Mouse (Mus musculus): ENCODE data around the gene Gm49486.
A peak's percentile ranks its signal among the peaks of the same experiment; 100 is the strongest.

Gm49486 gene

DNA sequence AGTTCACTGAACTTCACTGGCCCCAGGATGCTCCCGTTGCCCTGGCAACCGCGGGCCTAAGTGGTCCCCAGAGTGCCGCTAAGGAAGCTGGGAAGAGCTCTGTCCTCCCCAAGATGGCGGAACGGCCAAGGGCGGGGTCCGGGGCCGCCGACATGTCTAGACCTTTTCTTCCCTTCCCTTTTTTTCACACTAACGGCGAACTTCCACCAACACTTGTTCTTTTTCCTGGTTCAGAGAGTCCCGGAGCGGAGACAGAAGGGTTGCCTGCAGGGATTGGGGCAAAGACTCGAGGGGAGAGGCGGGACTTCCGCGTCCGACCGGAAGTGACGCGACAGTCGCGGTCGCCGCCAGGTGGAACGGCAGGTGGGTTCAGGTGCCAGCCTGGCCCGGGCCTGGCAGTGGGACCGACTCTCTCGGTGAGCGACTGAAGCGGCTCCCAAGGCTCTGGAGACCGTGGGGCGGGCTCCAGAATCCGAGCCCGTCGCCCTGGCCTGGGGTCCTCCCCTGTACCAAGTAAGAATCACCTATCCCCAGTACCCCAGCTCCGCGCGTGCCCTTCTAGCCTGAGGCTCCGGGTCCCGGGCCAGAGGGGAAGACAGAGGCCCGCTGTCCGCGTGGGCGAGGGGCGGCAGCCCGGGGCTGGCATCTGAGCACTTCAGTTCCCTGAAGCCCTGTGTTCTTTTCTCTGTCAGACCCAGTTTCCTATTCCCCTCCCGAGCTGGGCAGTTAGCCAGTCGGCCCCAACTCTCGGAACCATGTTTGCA is at the start of gene Gm49486, which contains the start of gene Pick1:
TSS of gene Gm49486 (plus strand) at position 334 of the 764 bp plus-strand sequence.
TSS of gene Pick1 (plus strand) at position 116 of the 764 bp plus-strand sequence.
- DNase-seq (ENCODE audit: low spot score in 2 of 2) = peak; percentile 66 to 86

DNA sequence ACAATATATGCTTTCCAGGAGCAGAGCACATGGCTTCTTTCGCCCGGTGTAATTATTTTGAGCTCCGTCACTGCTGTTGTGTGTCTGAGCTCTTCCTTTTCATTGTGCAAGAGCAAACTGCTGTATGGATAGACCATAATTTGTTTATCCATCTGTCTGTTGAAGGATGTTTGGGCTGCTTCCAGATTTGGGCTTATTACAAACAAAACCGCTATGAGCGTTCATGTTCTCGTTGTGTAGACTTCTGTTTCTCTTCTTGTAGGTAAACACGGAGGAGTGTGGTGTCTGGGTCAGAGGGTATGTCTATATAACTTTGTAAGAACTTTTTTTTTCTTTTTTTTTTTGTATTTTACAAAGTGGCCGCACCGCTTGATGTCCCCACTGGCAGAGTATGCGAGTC is 44.0 kb upstream of the Gm49486 start:
- no peak for DNase-seq (ENCODE audit: low spot score in 2 of 2)

DNA sequence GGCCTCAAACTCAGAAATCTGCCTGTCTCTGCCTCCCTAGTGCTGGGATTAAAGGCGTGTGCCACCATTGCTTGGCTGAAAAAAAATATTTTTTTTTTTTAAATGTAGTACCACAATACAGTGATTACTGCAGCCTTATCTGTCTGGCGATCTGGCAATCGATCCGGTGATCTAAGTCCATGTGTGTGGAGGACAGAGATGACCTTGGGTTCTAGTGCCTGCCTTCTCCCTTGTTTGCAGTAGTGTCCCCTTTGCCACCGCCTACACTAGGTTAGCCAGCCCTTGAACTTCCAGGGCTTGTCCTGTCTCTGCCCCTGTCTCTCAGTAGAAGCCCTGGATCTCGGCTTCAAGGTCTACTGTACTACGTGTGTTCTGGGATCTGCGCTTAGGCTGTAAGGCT is 41.4 kb upstream of the Gm49486 start:
- no peak for DNase-seq (ENCODE audit: low spot score in 2 of 2)

DNA sequence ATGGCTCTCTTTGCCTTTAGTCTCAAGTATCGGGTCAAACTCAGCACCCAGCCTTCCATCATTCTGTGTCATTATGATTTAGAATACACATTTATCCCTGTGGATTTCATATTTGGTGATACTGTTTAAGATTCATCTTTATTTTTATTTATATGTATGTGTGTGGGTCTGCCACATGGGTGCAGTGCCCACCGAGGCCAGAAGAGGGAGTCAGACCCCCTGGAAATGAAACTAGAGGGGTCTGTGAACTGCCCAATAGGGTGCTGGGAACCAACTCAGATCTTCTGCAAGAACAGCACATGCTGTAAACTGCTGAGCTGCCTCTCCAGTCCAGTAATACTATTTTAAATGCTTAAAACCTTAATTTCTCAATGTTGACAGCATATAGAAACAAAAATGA is 37.8 kb upstream of the Gm49486 start:
- DNase-seq (ENCODE audit: low spot score in 2 of 2) = no peak

DNA sequence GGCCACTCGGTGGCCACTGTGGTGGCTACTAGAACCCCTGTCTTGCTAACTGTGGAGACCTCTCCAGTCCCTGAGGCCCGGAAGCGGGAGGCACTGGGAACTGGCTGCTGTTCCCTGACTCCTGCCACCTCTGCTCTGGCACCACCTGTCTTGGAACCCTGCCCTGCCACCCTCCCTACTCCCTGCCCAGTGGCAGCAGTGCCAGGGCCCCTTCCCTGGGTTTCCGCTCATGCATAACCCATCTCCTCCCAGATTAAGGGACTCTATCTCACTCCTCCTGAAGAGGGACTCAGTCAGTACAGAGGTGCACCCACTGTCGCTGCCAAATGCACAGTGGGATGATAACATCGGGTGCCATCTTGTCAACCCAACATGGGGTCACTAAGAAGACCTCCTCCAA is 36.7 kb upstream of the Gm49486 start:
- DNase-seq (ENCODE audit: low spot score in 2 of 2) = no peak

DNA sequence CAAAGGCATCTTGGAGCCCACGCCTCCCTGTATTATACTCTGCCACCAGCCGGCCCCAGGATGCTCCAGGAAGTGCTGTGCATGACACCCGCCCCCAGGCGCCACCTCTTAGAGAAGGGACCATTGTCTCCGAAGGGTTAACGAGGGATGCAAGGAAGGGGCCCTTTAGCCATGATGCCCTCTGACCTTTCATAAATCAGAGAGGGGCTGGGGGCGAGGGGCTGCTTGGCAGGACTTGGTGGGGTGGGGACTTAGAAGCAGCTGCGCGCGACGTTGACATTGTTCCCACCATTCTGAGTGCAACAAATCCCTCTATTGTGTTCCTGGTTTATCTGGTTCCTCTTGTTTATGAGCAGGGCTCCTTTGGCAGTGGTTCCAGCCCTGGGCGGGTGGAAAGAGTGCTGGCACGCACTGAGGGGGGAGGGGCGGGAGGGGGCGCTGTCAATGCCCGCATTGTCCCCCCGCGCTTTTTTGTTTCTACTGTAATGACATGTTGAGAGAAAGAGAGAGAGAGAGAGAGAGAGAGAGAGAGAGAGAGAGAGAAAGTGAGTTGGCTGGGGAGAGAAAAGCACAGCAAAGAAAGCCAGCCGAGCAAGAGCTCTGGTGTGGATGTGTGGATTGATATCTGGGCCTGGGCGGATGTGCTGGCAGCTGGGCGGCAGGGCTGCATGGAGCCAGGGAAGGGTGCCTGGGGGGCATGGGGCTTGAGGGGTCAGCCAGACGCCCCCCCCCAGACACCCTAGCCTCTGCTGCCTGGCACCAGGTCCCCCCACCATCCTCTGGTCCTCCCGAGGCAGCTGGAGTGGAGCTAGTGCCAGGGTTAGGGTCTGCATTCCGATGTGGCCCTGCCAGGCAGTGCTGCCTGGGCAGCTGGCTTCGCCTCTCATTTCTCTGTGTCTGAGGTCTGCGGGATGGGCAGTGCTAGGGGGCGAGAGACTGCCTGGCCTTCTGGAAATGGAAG is 36.0 kb upstream of the Gm49486 start:
- DNase-seq (ENCODE audit: low spot score in 2 of 2) = peak in 1 of 2 experiments; percentile 42

DNA sequence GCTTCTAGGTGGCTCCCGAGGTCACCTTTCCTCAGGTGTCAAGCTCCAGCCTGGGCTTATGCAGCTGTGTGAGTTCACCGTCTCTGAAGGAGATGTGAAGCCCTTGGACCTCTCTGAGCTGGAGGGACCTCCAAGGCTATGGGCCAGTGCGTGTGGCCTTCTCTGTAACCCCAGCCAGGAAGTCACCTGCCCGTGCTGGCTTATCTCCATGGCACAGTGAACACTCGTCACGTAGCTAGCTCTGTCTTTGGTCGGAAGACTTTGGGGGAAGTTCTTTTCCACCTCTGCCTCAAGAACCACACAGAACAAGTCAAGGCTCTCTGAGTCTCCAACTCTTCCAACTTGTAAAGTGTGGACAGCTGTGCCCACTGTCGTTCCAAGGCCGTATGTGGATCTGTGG is 35.1 kb upstream of the Gm49486 start:
- no peak for DNase-seq (ENCODE audit: low spot score in 2 of 2)

DNA sequence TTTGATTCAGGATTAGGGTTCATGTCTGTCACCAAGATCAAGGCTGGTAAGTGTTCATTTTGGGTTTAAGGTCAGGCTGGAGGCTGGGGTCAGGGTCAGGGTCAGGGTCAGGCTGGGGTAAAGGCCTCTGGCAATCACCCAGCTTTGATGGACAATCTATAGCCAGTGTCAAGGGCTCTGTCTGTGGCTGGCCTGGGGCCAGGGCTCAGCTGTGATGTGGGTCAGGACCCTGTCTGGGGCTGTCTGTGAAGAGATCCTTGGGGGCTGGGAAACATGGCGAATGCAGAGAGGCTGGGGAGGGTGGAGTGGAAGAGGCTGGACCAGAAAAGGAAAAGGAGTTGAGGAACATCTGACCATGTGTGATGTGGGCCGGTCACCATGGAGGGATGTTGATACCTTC is 34.2 kb upstream of the Gm49486 start:
- DNase-seq (ENCODE audit: low spot score in 2 of 2) = no peak

DNA sequence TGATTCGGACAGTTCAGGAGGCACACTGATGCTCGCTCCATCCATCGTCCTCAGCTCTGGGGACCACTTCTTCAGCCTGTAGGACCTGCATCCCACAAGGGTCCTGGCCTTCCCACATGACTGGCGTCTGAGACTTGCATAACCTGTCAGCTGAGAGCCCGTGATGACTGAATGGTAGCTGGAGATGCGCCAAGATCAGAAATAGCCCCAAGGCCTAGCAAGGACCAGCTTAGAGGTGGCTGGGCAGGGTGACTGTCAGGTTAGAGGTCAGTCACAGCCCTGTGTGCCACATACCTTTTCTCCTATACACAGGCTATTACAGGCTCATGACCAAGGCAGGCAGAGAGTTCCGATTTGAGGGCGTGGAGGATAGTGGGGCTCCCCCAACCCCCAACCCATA is 33.7 kb upstream of the Gm49486 start:
- DNase-seq (ENCODE audit: low spot score in 2 of 2) = no peak

DNA sequence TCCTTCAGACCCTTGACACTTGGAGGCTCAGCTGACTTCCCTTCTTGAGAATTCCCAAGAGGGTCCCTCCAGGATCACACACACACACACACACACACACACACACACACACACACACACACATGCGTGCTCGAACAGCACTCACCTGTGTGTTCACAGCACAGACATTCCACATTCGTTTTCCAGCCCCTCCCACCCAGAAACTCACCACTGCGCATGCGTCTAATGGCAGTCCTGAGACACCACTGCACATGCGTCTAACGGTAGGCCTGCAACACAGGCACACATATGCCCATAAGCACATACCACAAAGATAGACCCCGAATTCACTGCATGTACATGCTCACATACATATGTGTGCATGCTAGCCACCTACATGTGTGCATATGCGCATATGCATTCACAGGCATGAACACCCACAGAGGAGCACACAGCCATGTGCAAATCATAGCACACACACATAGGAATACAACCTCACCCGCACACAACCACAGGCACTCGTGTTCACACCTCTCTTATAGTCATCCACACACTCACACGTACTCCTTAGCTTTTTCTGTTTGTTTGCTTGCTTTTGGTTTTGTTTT is 29.7 kb upstream of the Gm49486 start:
- DNase-seq (ENCODE audit: low spot score in 2 of 2) = no peak

DNA sequence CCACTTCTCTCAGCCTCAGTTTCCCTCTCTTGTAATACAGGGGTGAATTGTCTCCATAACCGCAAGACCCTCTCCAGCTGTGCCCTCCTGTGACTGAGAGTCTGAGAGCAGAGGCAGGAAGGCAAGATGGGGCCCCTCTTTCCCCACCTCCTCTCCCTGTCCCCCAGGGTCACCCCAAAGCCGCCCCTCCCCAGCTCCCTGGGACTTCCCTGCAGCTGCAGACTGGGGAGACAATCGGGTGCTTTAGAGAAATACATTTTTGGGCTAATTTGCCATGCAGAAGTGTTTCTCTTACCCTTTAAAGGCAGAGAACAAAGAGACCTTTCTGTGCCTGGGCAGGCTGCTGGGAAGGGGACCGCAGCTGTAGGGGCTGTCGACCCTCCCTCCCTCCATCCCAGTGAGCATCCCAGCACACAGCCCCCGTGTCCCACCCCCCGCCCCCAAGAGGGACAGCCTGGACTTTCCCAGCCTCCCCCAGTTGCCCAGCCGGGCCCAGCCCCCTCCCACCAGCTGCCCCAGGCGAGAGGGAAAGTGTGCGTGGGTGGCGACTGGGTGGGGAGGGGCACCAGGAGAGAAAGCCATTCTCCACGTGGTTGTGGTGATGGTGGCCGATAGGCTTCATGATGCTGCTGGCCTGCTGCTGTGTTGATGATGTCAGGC is 27.6 kb upstream of the Gm49486 start:
- DNase-seq (ENCODE audit: low spot score in 2 of 2) = no peak

DNA sequence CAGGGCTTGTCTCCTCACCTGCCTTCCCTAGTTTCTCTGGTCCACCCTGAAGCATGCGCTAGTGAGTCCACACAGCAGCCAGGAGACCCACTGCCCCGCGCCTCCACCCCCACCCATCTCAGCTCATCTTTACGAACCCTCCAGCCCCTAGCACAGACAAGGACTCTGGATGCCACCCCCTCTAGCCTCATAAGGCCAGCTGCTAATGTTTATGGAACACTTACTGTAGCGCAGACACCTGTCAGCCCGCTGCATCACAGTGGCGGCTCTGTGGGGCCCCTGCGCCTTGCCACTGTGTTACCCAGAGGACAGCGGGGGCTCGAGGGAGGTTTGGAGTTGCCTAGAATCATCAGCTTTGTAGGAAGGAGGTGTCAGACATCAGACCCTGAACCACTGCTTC is 26.6 kb upstream of the Gm49486 start:
- DNase-seq (ENCODE audit: low spot score in 2 of 2) = no peak

DNA sequence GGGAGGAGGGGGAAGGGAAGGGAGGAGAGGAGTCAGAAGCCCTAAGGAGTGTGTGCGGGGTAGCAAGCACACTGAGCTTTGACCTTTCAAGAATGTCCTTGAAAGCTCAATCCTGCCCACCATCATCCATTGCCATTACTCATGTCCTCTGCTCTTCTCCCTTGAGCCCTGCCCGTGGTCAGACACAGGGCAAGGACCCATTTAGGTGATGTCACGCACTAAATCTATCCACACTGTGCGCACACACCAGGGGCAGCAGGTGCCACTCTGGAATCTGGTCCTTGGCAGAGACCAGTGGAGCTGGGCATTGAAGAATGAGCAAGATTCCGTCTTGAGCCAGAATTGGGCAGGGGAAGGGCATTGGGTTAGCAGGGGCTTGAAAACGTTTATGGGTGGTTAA is 21.0 kb upstream of the Gm49486 start:
- DNase-seq (ENCODE audit: low spot score in 2 of 2) = no peak

DNA sequence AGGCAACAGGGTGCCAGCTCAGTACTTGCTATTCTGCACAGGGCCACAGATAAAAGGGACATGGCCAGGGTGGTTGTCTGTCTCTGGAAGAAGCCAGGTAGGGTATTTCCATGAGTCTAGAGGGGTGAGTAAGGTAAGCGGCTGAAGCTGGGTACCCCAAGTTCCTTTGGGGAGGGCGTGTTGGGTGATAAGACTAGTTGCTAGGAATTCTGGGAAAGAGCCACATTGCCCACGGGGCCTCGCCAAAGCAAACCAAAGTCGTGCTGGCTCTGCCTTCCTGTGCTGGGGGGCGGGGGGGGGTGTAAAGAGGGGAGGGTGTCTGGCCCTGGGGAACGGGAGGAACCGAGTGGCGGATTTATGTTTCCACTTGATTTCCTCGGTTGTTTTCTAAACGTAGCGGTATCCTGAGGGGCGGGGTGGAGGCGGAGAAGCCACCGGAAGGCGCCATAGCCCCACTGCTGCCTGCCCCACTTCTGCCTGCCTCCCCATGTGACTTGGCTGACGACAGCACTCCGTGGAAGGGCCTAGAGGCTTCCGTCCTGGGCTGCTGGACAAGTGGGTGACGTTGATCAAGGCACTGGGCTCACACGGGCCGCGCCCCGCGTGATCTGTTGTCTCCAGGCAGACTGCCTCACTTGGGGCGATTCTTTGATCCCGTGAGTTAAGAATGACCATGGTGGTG is 20.3 kb upstream of the Gm49486 start:
- no peak for DNase-seq (ENCODE audit: low spot score in 2 of 2)

DNA sequence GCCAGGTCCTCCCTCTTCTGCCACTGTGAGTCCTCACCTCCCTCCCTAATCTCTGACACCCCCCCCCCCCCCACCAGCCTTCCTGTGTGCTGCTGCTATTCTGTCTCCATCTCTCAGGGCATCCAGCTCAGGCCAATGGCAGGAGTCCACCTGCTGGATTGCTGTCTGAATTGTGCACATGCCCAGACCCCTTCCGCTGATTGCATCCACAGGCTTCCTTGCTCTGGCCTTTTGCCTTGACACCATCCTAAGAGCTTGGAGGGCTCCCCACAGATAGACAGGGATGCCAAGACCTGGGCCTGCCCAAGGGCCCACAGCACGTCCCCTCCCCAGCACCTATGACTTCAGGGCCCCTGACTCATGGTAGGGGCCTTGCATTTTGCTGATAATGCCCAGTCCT is 18.8 kb upstream of the Gm49486 start:
- DNase-seq (ENCODE audit: low spot score in 2 of 2) = no peak

DNA sequence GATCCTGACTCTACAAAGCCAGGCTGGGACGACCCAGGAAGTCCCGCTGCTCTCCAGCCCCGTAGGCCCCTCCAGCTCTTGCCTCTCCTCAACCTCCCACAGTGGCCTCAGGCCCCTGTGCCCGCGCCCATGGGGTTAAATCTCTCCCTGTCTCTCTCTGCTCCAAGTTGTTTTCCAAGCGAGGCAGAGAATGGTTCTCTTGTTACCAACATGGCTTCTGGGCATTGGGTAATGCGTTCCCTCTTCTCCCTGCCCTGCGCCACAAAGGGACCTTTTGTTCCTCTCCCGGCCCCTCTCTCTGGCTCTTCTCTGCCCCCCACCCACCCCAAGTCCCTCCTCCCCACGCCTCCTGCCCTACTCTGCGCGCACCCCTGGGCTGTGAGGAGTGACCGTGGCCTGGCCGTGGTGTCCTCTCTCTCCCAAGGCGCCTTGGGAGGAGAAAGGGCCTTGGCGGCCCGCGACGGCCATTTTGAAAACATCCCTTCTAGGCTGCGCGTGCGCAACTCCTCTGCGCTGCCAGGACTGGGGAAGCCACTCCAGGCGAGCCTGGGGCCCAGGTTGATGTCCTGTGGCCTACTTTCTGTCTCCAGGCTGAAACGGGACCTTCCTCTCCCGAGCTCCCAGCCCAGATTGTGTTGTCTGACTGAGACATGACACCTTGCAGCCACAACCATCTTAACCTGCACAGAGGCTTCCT is 16.3 kb upstream of the Gm49486 start:
- no peak for DNase-seq (ENCODE audit: low spot score in 2 of 2)

DNA sequence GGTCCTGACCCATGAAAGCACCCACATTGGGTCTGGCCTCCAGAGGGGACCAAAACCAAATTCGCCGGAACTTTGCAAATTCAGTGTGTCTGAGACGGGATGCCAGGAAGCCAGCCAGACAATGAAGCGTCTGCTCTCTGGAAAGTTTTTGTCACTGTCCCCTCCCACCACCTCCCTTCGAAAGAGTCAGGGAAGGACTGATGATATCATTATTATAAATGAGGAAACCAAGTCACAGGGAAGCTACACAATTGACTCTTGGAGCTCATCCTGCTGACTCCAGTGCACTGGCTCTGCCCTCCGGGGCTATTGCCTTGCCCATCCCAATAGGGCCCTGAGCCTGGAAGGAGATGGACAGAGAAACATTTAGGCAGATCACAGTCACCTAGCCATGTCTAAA is 15.6 kb upstream of the Gm49486 start:
- no peak for DNase-seq (ENCODE audit: low spot score in 2 of 2)

DNA sequence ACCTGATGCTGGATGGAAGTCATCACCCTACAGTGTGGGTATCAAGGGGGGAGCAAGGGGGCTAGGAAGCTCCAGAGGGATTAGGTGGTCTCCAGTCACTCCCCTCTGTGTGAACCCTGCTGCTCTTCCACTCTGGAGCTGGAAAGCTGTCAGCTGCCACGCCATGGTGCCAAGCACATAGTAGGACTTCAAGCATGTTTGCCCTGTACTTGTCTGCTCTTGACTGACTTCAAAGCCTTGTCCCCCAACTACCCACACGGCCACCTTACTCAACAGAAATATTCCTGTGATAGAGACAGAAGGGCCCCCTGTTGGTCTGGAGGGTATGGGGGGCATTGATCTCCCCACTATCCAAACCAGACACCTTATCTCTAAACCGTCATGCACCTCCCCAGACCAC is 13.0 kb upstream of the Gm49486 start:
- DNase-seq (ENCODE audit: low spot score in 2 of 2) = no peak

DNA sequence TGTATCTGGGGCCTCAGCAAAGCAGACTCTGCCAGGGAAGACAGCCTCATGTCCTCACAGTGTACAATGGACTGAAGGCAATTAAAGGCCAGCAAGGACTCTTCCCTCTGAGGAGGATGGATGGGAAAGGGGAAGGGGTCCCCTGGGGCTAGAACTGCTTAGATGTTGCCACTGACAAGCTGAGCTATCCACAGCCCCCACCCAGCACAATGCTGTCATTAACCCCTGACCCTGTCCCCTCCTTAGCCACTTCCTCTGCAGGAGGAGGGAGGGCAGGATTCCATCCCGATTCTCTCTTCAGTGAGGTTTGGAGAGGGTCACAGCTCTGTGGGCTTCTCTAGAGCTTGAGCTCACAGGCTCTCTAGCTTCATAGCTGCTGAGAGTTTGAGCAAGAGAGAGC is 9.6 kb upstream of the Gm49486 start:
- DNase-seq (ENCODE audit: low spot score in 2 of 2) = no peak

DNA sequence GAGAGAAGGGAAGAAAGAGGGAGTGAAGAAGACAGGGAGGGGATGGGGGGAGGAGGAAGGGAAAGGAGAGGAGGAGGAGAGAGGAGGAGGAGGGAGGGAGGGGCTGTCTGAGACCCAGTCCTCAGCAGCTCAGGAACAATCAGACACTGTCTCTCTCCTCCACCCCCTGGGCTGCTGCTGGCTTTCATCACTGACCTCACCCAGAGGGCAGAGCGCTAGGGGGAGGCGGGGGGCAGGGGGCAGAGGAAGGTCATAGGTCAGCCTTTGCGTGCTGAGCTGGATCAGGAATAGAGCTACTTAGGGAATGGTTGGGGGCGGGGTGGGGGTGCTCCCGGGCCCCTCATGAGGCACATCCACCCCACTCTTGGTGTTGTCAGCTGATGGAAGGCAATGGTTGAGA is 5.5 kb upstream of the Gm49486 start:
- no peak for DNase-seq (ENCODE audit: low spot score in 2 of 2)

DNA sequence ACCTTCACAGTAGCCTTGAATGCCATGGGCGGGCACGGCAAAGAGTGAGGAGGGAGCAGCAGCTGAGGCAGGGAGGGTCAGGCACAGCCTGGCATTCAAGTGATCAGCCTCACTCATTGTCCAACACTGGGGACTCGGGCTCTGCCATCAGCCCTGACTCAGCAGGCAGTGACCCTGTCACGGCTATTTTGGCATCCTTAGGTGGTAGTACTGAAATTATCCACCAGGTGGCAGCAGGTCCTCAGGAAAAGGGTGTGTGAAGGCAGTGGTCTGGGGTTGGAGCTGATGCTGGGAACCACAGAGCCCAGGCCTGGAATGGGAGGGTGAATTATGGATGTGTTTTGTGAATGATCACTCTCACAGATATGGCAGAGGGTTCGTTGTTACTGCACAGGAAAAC is 4.5 kb upstream of the Gm49486 start:
- DNase-seq (ENCODE audit: low spot score in 2 of 2) = peak; percentile 71 to 94
